Mouse (Mus musculus) erythroblast, embryonic 14.5 days (primary cell): ENCODE data around the gene Gna14. TPM values are rescaled to one million over a fixed set of nuclear protein-coding genes. Genes with fewer than 3 reads are reported as not detected.

Experiments
- H3K27me3 ChIP-seq: 2 replicates; pipeline ENCODE4 v1.6.1; 2012; ENCODE audit warnings: inconsistent platforms; ENCODE audit not compliant: control insufficient read depth
- H3K36me3 ChIP-seq: 2 replicates; pipeline ENCODE4 v1.6.1; 2012; ENCODE audit warnings: mild to moderate bottlenecking, inconsistent platforms; ENCODE audit not compliant: control insufficient read depth
- H3K4me1 ChIP-seq: 2 replicates; pipeline ENCODE4 v1.6.1; 2012; ENCODE audit warnings: inconsistent platforms; ENCODE audit not compliant: control insufficient read depth
- H3K4me3 ChIP-seq: replicated peaks from 2 replicates; pipeline ENCODE3; 2012; ENCODE audit warnings: moderate library complexity, mild to moderate bottlenecking, inconsistent platforms
- H3K9me3 ChIP-seq: 2 replicates; pipeline ENCODE4 v1.6.1; 2012; ENCODE audit warnings: low read length, inconsistent platforms, mixed read lengths; ENCODE audit not compliant: control insufficient read depth
- GATA1 ChIP-seq: IDR thresholded peaks from 2 replicates; pipeline ENCODE4 v1.6.1; 2012; ENCODE audit warnings: low read length, inconsistent platforms, mixed read lengths
- TAL1 ChIP-seq: IDR thresholded peaks from 3 replicates; pipeline ENCODE4 v1.6.1; 2012; ENCODE audit warnings: low read length, inconsistent platforms, mixed read lengths
- polyA plus RNA-seq: library from polyadenylated mRNA; stranded (reverse); fragments of >175 nt; gene quantifications from 2 replicates; pipeline ENCODE4 v1.2.3, GENCODE M21; 2012

Gna14 gene
- polyA plus RNA-seq, 1 experiment: not detected

GRCm38 (mm10) chr19:16462461-16462860 lies 26.9 kb downstream of the Gna14 start:
- Histone ChIP-seq H3K27me3 (no peaks in the 10 kb centered on the region), H3K9me3 (no peaks in the 10 kb centered on the region), H3K4me3 (no peak overlapping the region), H3K36me3 (no peaks in the 10 kb centered on the region), H3K4me1 (no peaks in the 10 kb centered on the region)
- TF ChIP-seq GATA1: no peak

- Histone ChIP-seq H3K4me3 (no peak overlapping the region), H3K4me1 (no peaks in the 10 kb centered on the region), H3K27me3 (no peaks in the 10 kb centered on the region), H3K9me3 (no peaks in the 10 kb centered on the region), H3K36me3 (no peaks in the 10 kb centered on the region)
- TF ChIP-seq TAL1 (no peak), GATA1 (no peak)
Observed at GRCm38 (mm10) chr19:16464730-16465129, 29.2 kb downstream of the Gna14 start.

DNA sequence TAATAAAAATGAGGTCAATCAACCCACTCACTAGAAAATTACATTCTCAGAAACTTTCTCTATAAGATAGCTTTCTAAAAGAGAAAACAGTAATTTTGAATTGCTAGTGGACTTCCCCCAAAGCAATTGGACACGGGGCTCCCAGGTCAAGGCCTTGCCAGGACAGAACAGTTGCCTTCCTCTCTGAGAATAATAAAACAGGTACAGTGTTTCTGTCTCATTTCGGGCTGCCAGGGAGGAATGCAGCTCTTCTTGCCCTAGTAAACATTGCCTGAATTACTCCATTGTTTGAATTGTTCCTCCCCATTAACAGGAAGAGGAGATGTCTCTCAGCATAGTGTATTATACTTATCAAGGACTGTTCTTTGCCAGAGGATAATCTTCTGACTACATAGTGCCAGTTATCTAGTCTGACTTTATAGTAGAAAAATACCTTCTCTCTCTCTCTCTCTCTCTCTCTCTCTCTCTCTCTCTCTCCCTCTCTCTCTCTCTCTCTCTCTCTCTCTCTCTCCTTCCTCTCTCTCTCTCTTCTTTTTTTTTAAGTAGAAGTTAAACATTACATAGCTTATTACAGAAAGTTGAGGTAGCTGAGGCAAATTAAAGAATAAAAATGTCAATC lies 33.3 kb downstream of the Gna14 start:
- peaks cover 13% of the 10 kb centered on the region for H3K4me1 ChIP-seq
- no peaks in the 10 kb centered on the region for H3K27me3 ChIP-seq
- H3K4me3 ChIP-seq: no peak overlapping the region
- no peaks in the 10 kb centered on the region for H3K36me3 ChIP-seq
- peaks cover 2% of the 10 kb centered on the region; the same call in 1 of the 2 replicates for H3K9me3 ChIP-seq
- TF ChIP-seq TAL1: no peak
- TF ChIP-seq GATA1: no peak

GRCm38 (mm10) chr19:16472655-16473054 lies 37.1 kb downstream of the Gna14 start:
- TF ChIP-seq TAL1 (no peak), GATA1 (no peak)
- Histone ChIP-seq H3K4me3 (no peak overlapping the region), H3K4me1 (peaks cover 19% of the 10 kb centered on the region), H3K27me3 (no peaks in the 10 kb centered on the region), H3K36me3 (no peaks in the 10 kb centered on the region), H3K9me3 (peaks cover 4% of the 10 kb centered on the region; the same call in 1 of the 2 replicates)

GRCm38 (mm10) chr19:16477314-16477946 lies 41.9 kb downstream of the Gna14 start:
- TF ChIP-seq TAL1 (no peak), GATA1 (no peak)
- H3K4me1 ChIP-seq: peaks cover 52% of the 10 kb centered on the region
- H3K27me3 ChIP-seq: no peaks in the 10 kb centered on the region
- peaks cover 4% of the 10 kb centered on the region; the same call in 1 of the 2 replicates for H3K9me3 ChIP-seq
- H3K4me3 ChIP-seq: no peak overlapping the region
- H3K36me3 ChIP-seq: no peaks in the 10 kb centered on the region

GRCm38 (mm10) chr19:16478186-16478607 lies 42.6 kb downstream of the Gna14 start:
- peaks cover 4% of the 10 kb centered on the region; the same call in 1 of the 2 replicates for H3K9me3 ChIP-seq
- no peaks in the 10 kb centered on the region for H3K27me3 ChIP-seq
- no peak overlapping the region for H3K4me3 ChIP-seq
- no peak for TF ChIP-seq TAL1
- no peak for TF ChIP-seq GATA1
- H3K36me3 ChIP-seq: no peaks in the 10 kb centered on the region
- H3K4me1 ChIP-seq: peaks cover 52% of the 10 kb centered on the region

DNA sequence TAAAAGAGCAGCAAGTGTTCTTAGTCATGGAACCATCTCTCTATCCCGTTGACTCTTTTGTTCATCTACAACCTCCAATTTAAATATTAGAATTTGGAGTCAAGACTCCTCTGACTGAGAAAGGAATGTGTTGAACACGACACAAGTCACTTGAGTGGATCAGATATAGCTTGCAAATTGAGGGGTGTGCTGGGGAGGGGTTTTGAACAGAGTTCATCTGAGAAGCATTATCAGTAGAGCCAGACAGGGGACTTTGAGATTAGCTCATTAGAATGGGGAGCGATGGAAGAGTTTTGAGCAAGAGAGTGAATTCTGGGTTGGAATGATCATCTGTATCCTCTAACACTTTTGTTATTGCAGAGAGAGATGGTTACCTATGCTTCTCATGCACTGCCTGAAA lies 46.5 kb downstream of the Gna14 start:
- Histone ChIP-seq H3K9me3 (no peaks in the 10 kb centered on the region), H3K27me3 (no peaks in the 10 kb centered on the region), H3K4me1 (peaks cover 67% of the 10 kb centered on the region), H3K4me3 (no peak overlapping the region), H3K36me3 (no peaks in the 10 kb centered on the region)
- TF ChIP-seq TAL1: no peak
- no peak for TF ChIP-seq GATA1

DNA sequence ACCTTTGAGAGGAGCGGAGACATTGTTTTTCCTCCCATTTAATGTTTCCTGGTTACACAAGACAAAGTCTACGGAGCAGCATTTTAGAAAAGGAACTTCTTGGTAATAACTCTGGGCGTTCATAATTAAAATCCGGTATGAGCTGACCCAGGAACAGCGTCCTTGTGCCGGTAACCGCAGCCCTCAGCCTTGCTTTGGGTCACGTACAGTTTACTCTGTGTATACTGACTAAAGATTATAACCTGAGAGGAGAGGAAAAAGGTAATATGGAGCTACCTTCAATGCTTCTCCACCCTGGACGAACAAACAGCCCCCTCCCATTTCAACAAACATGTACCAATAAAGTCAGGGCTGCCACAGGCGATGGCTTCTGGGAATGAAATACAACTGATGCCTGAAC lies 48.7 kb downstream of the Gna14 start:
- no peaks in the 10 kb centered on the region for H3K9me3 ChIP-seq
- H3K4me1 ChIP-seq: peaks cover 48% of the 10 kb centered on the region
- TF ChIP-seq GATA1: no peak
- no peak for TF ChIP-seq TAL1
- H3K36me3 ChIP-seq: no peaks in the 10 kb centered on the region
- H3K4me3 ChIP-seq: no peak overlapping the region
- no peaks in the 10 kb centered on the region for H3K27me3 ChIP-seq

DNA sequence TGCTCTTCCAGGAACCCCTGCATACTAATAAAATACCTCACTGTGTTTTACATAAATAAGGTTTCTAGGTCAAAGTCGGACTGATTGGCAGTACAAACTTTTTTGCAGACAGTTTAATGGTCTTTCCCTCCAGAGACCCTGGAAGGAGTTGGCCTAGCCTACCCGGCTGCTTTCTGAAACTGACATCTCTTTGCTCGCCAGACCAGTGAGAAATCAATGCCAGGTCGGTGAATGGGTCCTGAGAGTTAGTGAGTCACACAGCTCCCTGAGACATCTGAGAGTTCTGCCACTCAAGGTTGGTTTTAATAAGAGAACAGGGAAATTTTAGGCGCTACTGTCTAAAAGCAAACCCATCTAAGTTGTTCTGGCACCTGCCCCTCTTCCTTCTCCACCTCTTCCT lies 49.1 kb downstream of the Gna14 start:
- Histone ChIP-seq H3K9me3 (no peaks in the 10 kb centered on the region), H3K4me1 (peaks cover 46% of the 10 kb centered on the region)
- no peak for TF ChIP-seq TAL1
- no peak for TF ChIP-seq GATA1

GRCm38 (mm10) chr19:16490756-16491155 lies 55.2 kb downstream of the Gna14 start:
- peaks cover 28% of the 10 kb centered on the region for H3K4me1 ChIP-seq
- no peaks in the 10 kb centered on the region for H3K27me3 ChIP-seq
- TF ChIP-seq TAL1: no peak
- TF ChIP-seq GATA1: no peak
- no peaks in the 10 kb centered on the region for H3K36me3 ChIP-seq
- no peak overlapping the region for H3K4me3 ChIP-seq
- no peaks in the 10 kb centered on the region for H3K9me3 ChIP-seq

More for the DNA sequence above, 49.1 kb downstream of the Gna14 start:
- Histone ChIP-seq H3K4me3 (no peak overlapping the region), H3K36me3 (no peaks in the 10 kb centered on the region), H3K27me3 (no peaks in the 10 kb centered on the region)
